Mouse (Mus musculus) Muller cell, postnatal 12 days (primary cell): ENCODE measurements around the gene Nebl.

Experiments used
- DNase-seq: peaks from one replicate; pipeline ENCODE4 v3.0.0-alpha.2; 2015; ENCODE audit errors: inconsistent ontology term

The Nebl gene

GRCm38 (mm10) chr2:17710083-17710482 lies 21.2 kb downstream of the Nebl start:
- DNase-seq: no peak

DNA sequence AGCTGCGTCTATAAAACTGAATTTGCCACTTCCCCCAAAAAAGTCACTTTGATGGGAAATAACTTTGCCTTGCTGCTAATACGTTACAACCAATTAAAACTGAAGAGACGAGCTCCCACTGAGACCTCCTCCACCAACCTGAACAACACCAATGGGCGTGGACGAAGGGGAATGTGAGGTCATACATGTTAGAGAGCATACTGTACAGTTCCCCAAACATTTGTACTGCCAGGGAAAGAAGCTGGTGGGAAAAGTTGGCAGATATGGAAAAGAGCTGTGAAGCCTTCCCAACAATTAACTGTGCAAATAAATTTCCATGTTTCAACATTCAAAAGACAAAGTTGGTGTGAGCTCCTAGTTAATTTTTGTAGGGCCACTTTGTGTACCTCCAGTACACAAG lies 25.3 kb downstream of the Nebl start:
- no peak for DNase-seq

GRCm38 (mm10) chr2:17705426-17705825 lies 25.8 kb downstream of the Nebl start:
- no peak for DNase-seq

DNA sequence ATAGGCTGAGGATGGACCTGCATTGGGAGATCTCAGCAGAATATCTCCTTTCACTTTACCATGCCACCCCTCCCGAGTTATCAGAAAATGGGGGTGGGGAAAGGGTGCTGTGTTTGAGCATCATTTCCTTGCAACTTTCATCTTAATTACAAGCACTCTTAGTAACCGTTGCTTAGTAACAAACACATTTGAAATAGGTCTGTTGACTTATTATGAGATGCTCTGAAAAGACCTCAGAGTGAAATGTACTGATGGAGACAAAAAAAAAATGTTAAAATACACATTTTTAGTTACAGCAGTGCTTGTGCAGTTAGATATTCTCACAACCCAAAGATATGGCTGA lies 28.1 kb downstream of the Nebl start:
- DNase-seq: no peak

GRCm38 (mm10) chr2:17702481-17703169 lies 28.6 kb downstream of the Nebl start:
- DNase-seq: no peak

DNA sequence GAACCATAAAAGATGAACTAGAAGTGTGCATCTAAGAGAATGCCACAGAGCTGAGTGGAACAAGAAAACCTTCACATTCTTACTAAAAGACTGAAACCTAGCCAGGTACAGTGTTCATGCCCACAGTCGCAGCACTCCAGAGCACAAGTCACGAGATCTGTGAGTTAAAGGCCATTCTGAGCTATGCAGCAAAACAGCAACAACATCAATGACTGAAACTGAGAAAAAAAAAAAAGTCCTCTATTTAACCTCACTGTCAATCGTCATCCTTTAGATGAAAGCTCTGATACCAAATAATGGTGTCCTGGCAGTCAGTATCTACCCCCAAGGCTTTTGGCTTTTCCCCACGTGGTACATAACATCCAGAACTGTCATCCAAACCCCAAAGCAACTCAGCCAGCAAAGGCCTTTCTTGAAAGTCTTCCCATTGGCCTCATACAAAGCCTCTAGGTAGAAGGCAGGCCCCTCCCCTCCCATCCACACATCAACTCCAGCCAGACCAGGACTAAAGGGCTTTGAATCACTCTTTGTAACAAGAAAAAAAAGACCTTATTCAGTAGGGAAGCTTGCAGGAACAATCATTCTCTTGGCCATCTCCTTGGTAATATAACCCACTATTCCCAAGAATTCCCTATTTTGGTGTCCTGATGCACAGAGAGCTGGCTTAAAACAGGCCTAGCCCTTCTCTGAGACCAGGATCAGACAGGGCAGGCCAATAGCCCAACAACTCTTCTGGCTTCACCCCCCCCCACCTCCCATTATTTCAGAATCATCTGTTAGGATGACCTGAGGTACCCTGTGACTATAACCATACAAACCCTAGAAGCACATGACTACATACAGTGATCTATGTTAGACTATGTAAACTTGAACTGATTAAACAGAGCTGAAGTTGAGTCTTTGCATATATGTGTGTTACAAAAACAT lies 32.8 kb downstream of the Nebl start:
- peak; percentile 70 for DNase-seq

DNA sequence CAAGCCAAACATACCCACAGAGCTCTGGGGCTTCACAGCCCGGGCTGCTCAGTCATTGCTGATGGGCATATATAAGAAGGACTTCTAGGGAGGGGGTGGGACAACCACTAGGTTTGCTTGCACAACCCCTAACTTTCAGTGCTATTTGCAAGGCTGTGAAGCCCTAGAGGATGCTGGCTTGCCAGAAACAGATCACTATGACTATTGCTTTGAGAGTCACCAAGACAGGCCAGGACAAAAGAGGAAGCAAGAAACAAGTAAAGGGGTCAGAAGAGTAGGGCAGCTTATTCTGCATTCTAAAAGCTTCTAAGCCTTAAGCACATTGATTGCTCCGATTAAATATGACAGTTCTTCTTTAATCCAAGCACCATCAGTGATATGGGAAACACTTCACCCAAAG lies 38.3 kb downstream of the Nebl start:
- DNase-seq: no peak

GRCm38 (mm10) chr2:17690264-17690663 lies 41.0 kb downstream of the Nebl start:
- no peak for DNase-seq

GRCm38 (mm10) chr2:17687141-17687540 lies 44.1 kb downstream of the Nebl start:
- no peak for DNase-seq

- no peak for DNase-seq
These were observed 47.8 kb downstream of the Nebl start for GRCm38 (mm10) chr2:17683326-17684040.

DNA sequence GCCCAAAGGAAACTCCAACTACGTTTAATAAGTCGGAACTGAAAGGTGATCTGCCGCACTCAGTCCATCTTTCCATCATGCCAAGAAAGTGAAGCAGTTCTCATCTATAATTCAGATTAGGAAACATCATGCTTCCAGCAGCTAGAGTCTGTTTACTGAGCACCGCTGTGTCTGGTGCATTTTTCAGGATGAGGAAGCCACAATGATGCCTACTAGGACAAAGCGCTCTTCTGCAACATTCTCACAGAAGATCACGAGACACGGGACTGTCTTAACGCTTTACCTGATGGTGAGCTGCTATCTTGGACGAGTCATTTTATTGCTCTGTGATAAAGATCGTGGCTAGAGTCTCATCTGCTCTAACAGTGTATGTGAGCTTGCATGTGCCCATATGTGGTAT lies 59.1 kb downstream of the Nebl start:
- DNase-seq: no peak

DNA sequence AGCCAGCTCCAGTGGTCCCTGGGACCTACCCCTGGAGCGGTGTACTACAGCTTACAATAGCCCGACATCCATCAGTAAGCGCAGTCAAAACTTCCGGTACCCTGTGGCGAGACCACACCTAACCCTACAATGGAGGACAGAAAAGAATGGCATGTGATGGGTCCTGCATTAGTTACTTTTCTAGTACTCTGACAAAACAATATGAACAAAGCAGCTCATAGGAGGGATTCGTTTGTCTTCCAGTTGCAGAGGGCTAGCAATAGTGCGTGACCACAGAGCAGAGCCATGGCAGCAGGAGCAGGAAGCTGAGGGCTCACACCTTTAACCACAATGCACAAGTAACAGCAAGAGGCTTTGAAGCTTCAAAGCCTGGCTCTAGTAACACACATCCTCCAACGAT lies 59.7 kb downstream of the Nebl start:
- no peak for DNase-seq

GRCm38 (mm10) chr2:17669953-17670352 lies 61.3 kb downstream of the Nebl start:
- peak; percentile 62 for DNase-seq

DNA sequence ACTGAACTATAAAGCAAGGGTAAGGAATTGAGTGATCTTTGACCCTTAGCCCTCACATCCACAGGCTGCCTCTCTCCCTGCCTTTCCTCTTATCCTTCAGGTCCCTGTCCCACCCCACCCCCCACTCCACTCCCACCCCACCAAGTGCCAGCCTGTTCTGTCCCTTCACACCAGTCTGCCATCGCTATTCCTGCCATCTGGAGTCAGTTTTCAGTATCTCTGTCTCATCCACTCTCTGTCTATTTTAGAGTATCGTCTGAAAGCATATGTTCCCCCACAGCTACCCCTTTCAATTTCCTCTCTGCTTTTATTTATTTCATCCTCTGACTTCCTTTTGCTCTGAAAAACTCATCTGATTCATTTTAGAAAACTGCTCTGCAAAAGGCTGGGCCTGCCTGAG lies 62.3 kb downstream of the Nebl start:
- DNase-seq: no peak

GRCm38 (mm10) chr2:17658176-17658575 lies 73.1 kb downstream of the Nebl start:
- no peak for DNase-seq

GRCm38 (mm10) chr2:17650147-17650834 lies 81.0 kb downstream of the Nebl start:
- peak; percentile 64 for DNase-seq

DNA sequence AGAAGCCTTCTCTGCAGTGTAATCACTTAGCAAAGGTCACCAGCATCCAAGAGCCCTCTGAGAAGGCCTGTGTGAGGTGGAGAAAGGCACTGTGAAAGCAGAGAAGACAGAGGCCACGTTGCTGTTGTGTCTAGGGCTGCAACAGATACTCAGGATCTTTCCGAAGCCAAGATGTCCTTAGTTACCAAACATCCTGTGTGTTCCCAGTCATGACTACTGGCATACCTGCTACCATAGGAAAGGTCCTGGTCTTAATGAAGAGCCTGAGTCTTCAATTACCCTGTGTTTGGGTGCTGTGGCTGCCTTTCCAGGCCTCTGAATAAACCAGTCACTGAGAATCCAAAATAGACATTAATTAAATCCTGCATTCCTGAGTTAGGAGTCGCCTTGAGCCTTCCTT lies 81.5 kb downstream of the Nebl start:
- DNase-seq: no peak

GRCm38 (mm10) chr2:17644282-17645262 lies 86.7 kb downstream of the Nebl start:
- DNase-seq: peak; percentile 45

GRCm38 (mm10) chr2:17643869-17644268 lies 87.4 kb downstream of the Nebl start:
- DNase-seq: no peak

- no peak for DNase-seq
These were observed 88.5 kb downstream of the Nebl start for GRCm38 (mm10) chr2:17642770-17643169.

GRCm38 (mm10) chr2:17640861-17641260 lies 90.4 kb downstream of the Nebl start:
- DNase-seq: no peak
